Mouse (Mus musculus) hindbrain, embryonic 11.5 days (tissue): ENCODE measurements around the gene Cnga3. TPM values are rescaled to one million over a fixed set of nuclear protein-coding genes. Genes with fewer than 3 reads are reported as not detected.

Source experiments
- ATAC-seq: fragments of 200-750 bp; cut with Nextera tagmentation; 2 replicates; pipeline ENCODE4 v1.8.0; 2017; ENCODE audit warnings: mild to moderate bottlenecking, moderate TSS enrichment, moderate library complexity; ENCODE audit not compliant: low FRiP score
- DNase-seq: peaks from one replicate; pipeline ENCODE4 v3.0.0-alpha.2; 2015; ENCODE audit warnings: low spot score
- H3K27ac ChIP-seq: fragments of 300-500 bp; sonication (generic); 2 replicates; pipeline ENCODE4 v1.5.1; 2014; ENCODE audit warnings: mild to moderate bottlenecking, low read depth, low read length
- H3K27me3 ChIP-seq: fragments of 300-500 bp; sonication (generic); 2 replicates; pipeline ENCODE4 v1.6.1; 2014; ENCODE audit warnings: mild to moderate bottlenecking, low read length, moderate library complexity, mixed read lengths; ENCODE audit not compliant: control insufficient read depth, insufficient read depth
- H3K36me3 ChIP-seq: fragments of 300-500 bp; sonication (generic); 2 replicates; pipeline ENCODE4 v1.6.1; 2014; ENCODE audit warnings: mild to moderate bottlenecking, low read length, moderate library complexity, mixed read lengths; ENCODE audit not compliant: control insufficient read depth, insufficient read depth
- H3K4me1 ChIP-seq: fragments of 300-500 bp; sonication (generic); replicated peaks from 2 replicates; pipeline ENCODE4 v1.6.1; 2014; ENCODE audit warnings: low read length, mixed read lengths; ENCODE audit not compliant: control insufficient read depth, insufficient read depth
- H3K4me2 ChIP-seq: fragments of 300-500 bp; sonication (generic); replicated peaks from 2 replicates; pipeline ENCODE4 v1.6.1; 2014; ENCODE audit warnings: mild to moderate bottlenecking, low read depth, low read length
- H3K4me3 ChIP-seq: fragments of 300-500 bp; sonication (generic); 2 replicates; pipeline ENCODE4 v1.5.1; 2014; ENCODE audit warnings: low read depth, low read length
- H3K9ac ChIP-seq: fragments of 300-500 bp; sonication (generic); 2 replicates; pipeline ENCODE4 v1.6.1; 2014; ENCODE audit warnings: low read depth, low read length
- H3K9me3 ChIP-seq: fragments of 300-500 bp; sonication (generic); 2 replicates; pipeline ENCODE4 v1.6.1; 2016; ENCODE audit warnings: low read length; ENCODE audit not compliant: control insufficient read depth
- WGBS: fragments of 180-500 bp; shearing (Covaris S2); extraction: QIAGEN DNeasy Blood & Tissue Kit; methylation state at CpG from one replicate; pipeline ENCODE4 v1.1.7; 2014; 5-methylcytosine and 5-hydroxymethylcytosine counted together
- polyA plus RNA-seq: library from polyadenylated mRNA; unstranded; fragments of >200 nt; fragmentation: Nextera tagmentation; extraction: Ambion mirVana; gene quantifications from 2 replicates; pipeline ENCODE4 v1.2.1, GENCODE M21; 2014

Gene Cnga3
- polyA plus RNA-seq, 1 experiment from 2014 or later, result not detected

DNA sequence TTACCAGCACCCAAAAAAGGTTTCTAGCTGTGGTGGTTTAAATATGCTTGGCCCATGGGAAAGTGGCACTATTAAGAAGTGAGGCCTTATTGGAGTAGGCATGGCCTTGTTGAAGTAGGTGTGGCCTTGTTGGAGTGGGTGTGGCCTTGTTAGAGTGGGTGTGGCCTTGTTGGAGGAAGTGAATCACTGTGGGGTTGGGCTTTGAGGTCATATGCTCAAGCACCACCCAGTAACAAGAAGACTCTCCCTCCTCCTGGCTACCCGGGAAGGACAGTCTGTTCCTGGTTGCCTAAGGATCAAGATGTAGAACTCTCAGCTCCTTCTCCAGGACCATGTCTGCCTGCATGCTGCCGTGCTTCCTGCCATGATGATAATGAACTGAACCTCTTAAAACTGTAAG lies 32.2 kb downstream of the Cnga3 start:
- no peaks in the 10 kb centered on the region for H3K36me3 ChIP-seq
- H3K9me3 ChIP-seq, result no peaks in the 10 kb centered on the region
- no peak overlapping the region for H3K4me2 ChIP-seq
- no peak overlapping the region for H3K9ac ChIP-seq
- 88% methylated on average over 2 of the region's 2 CpGs for WGBS
- H3K27me3 ChIP-seq, result no peaks in the 10 kb centered on the region
- ATAC-seq, result no peak
- H3K4me3 ChIP-seq, result no peak overlapping the region
- no peaks in the 10 kb centered on the region for H3K4me1 ChIP-seq
- DNase-seq, result no peak
- no peak overlapping the region for H3K27ac ChIP-seq

DNA sequence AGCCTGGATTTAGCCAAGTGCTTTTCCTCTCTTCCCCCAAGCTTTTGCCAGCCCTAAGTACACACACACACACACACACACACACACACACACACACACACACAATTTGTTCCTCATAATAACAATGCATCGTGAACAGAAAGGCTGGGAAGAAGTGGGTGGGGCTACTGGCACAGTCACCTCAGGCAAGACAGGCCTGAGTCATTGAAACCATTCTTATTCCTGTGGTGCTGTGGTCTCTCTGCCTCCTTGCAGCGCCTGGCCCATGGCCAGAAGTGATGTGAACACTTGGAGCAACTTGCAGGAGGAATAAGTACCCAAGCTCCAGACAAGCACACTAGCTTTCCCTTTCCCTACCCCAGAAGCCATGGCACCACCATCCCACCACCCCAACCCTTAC lies 34.2 kb downstream of the Cnga3 start:
- H3K4me2 ChIP-seq, result no peak overlapping the region
- H3K4me3 ChIP-seq, result no peak overlapping the region
- ATAC-seq (no peak), DNase-seq (no peak)
- no peaks in the 10 kb centered on the region for H3K36me3 ChIP-seq
- no peak overlapping the region for H3K27ac ChIP-seq
- 48% methylated on average over 2 of the region's 2 CpGs for WGBS
- no peaks in the 10 kb centered on the region for H3K9me3 ChIP-seq
- H3K4me1 ChIP-seq, result no peaks in the 10 kb centered on the region
- H3K27me3 ChIP-seq, result no peaks in the 10 kb centered on the region
- H3K9ac ChIP-seq, result no peak overlapping the region

DNA sequence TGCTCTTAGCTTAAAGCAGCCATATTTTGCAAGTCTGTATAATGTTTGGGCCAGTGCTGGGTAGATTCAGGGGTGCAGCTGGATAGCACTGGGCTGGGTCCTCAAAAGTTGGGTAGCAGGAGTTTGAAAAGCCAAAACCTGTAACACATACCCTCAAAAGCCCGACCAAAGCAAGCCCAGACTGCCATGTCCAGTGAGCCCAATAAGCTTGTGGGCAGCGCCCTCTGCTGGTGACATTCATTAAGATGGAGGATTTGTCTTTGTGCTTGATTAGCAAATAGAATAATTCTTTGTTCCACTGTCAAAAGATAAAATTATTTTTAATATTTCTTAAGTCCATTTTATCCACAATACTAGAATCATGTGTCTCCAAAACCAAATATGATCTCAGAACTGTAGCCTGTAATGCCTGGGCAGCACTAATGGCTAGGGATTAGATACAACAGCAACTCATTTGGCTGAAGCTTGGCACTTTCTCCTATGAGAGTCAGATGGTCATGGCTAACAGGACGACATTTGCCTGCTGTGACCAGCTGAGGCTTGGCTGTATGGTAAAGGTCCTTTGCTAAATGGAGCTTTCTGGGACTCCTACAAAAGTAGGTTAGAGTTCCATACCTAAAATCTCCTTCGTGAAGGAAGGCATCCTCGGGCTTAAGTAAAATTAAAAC lies 36.5 kb downstream of the Cnga3 start:
- Histone ChIP-seq H3K36me3 (no peaks in the 10 kb centered on the region), H3K4me2 (no peak overlapping the region), H3K4me3 (no peak overlapping the region), H3K27ac (no peak overlapping the region), H3K4me1 (no peaks in the 10 kb centered on the region), H3K9ac (no peak overlapping the region), H3K27me3 (no peaks in the 10 kb centered on the region), H3K9me3 (no peaks in the 10 kb centered on the region)
- ATAC-seq (no peak), DNase-seq (peak; percentile 91)
- 45% methylated on average over 5 of the region's 5 CpGs for WGBS

DNA sequence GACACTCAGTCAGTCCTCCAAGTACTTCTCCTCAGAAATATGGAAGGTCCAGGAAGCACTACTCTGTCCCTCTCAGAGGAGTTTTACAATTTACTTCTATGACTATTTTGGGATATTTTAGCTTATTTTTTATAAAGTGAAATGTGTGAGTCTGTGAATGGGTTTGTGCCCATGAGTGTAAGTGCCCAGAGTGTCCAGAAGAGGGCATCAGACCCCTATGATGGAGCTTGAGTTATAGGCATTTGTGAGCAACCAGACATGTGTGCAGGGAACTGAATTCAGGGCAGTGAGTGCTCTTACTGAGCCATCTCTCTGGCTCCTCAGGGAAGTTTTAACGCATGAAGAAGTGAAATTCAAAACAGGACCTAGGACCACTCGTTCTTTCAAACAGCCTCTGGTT lies 44.2 kb downstream of the Cnga3 start:
- H3K36me3 ChIP-seq, result no peaks in the 10 kb centered on the region
- no peak overlapping the region for H3K27ac ChIP-seq
- no peak for ATAC-seq
- H3K4me1 ChIP-seq, result no peaks in the 10 kb centered on the region
- H3K4me2 ChIP-seq, result no peak overlapping the region
- no peak for DNase-seq
- no peaks in the 10 kb centered on the region for H3K9me3 ChIP-seq
- WGBS, result 95% methylated on average over 2 of the region's 2 CpGs
- H3K27me3 ChIP-seq, result no peaks in the 10 kb centered on the region
- H3K4me3 ChIP-seq, result no peak overlapping the region
- H3K9ac ChIP-seq, result no peak overlapping the region

DNA sequence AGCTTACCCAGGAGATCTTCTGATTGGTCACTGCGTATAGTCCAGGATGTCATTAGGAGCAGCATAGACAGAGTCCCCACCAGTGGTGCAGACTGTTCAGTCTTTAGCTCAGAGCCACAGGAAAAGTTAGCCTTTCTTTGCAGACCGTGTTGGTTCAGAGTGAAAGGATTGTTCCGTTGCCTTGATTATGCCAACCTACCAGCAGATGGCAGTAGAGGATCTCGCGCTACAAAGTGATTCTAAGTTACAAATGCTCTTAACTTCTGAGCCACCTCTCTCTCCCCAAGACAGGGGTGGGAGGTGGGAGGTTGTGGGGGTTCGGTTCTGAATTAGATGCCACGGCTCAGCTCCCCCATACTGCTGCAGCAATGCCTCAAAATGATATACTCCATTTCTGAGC lies 58.2 kb downstream of the Cnga3 start:
- Histone ChIP-seq H3K27me3 (no peaks in the 10 kb centered on the region), H3K9ac (no peak overlapping the region), H3K4me1 (no peaks in the 10 kb centered on the region), H3K4me2 (no peak overlapping the region), H3K36me3 (no peaks in the 10 kb centered on the region), H3K9me3 (no peaks in the 10 kb centered on the region; the same call in 1 of the 2 replicates), H3K4me3 (no peak overlapping the region), H3K27ac (no peak overlapping the region)
- WGBS, result 8% methylated on average over 7 of the region's 7 CpGs
- ATAC-seq (no peak), DNase-seq (peak; percentile 81)

DNA sequence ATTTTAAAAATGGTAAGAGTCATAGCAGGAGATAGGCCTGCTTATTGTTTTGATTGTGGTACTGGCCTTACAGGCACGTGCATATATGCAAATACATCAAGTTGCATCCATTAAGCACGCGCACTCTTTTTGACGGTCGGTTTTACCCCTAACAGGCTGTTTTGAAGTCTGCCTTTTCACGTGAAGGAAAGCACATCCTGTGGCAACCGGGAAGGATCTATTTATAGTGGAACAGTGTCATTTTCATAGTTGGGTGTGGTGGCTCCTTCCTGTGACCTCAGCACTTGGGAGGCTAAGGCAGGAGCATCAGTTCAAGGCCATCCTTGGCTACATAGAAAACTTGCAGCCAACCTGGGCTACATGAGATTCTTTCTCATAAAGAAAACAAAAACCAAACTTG lies 72.3 kb downstream of the Cnga3 start:
- no peaks in the 10 kb centered on the region for H3K4me1 ChIP-seq
- 82% methylated on average over 7 of the region's 7 CpGs for WGBS
- ATAC-seq (no peak), DNase-seq (no peak)
- H3K9ac ChIP-seq, result no peak overlapping the region
- no peaks in the 10 kb centered on the region for H3K9me3 ChIP-seq
- no peaks in the 10 kb centered on the region for H3K36me3 ChIP-seq
- no peaks in the 10 kb centered on the region for H3K27me3 ChIP-seq
- no peak overlapping the region for H3K4me3 ChIP-seq
- no peak overlapping the region for H3K27ac ChIP-seq
- no peak overlapping the region for H3K4me2 ChIP-seq

DNA sequence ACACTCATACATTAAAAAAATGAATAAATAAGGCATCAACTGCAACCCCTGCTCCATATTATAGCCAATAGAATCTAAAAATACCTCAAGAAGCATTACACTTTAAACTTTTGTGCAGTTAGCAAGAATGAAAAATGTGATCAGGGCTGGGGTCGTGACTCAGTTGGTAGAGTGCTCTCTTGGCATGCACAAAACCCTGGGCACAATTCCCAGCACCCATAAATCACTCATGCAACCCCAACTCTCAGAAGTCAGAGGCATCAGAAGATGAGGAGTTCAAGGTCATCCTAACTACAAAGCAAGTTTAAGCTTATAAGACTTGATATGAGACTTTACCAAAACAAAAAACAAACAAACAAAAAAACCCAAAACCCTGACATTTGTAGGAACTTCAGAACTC lies 73.5 kb downstream of the Cnga3 start:
- no peak overlapping the region for H3K4me3 ChIP-seq
- H3K9me3 ChIP-seq, result no peaks in the 10 kb centered on the region
- no peaks in the 10 kb centered on the region for H3K4me1 ChIP-seq
- WGBS, result 82% methylated on average over 1 of the region's 1 CpGs
- ATAC-seq (no peak), DNase-seq (no peak)
- H3K27me3 ChIP-seq, result no peaks in the 10 kb centered on the region
- no peaks in the 10 kb centered on the region for H3K36me3 ChIP-seq
- no peak overlapping the region for H3K9ac ChIP-seq
- H3K4me2 ChIP-seq, result no peak overlapping the region
- no peak overlapping the region for H3K27ac ChIP-seq

DNA sequence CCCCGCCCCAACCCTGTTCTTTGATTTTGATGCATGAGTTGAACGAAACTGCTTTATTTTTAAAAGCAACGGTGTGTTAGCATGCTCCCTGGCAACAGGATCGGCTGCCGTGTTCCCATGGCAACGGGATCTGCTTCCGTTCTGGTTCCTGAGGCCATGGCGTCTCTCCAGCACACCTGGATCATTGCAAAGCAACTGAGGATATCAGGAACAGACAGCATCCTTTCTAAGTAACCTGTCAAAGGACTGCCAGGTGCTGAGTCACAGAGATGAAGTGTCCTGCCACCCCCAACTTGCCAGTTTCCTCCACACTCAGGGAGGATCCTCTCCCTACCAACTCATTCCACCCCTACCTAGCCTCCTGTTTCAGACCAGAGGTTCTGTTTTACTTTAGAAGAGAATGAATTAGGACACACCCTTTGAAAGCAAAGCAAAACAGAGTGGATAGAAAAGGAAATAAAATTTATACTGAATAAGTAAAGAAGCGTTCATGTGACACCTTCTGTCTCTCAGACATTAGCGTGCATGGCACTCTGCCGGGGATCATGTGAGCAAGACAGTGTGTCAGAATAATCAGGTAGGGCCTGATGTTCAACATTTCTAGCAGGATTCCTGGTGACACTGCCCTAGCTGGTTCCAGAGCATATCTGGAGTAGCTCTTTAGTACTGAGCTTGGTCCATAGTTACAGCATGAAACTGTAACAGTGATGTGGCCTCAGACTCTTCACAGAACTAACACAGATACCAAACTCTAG lies 74.1 kb downstream of the Cnga3 start:
- DNase-seq (peak; percentile 26), ATAC-seq (no peak)
- Histone ChIP-seq H3K4me1 (no peaks in the 10 kb centered on the region), H3K9me3 (no peaks in the 10 kb centered on the region), H3K9ac (no peak overlapping the region), H3K4me3 (no peak overlapping the region), H3K36me3 (no peaks in the 10 kb centered on the region), H3K27me3 (no peaks in the 10 kb centered on the region), H3K27ac (no peak overlapping the region), H3K4me2 (no peak overlapping the region)
- WGBS, result 72% methylated on average over 10 of the region's 11 CpGs

DNA sequence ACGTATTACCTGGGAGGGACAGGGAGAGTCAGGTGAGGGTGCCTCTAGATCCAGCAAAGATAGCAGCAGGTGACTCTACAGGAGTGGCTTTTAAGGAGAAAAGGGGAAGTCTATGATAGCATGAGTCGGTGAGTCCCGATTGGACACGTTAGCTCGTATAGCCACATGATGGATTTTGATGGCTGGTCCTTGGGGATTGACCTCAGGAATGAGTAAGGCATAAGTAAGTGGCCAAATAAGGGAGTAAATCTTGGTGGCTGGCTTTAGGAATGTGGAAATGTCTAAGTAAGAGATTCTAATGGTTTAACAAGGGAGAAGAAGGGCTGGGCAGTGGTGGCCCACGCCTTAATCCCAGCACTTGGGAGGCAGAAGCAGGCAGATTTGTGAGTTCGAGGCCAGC lies 74.7 kb downstream of the Cnga3 start:
- no peak overlapping the region for H3K9ac ChIP-seq
- DNase-seq (no peak), ATAC-seq (no peak)
- no peaks in the 10 kb centered on the region for H3K36me3 ChIP-seq
- H3K4me2 ChIP-seq, result no peak overlapping the region
- WGBS, result 88% methylated on average over 7 of the region's 7 CpGs
- no peaks in the 10 kb centered on the region for H3K27me3 ChIP-seq
- no peak overlapping the region for H3K27ac ChIP-seq
- H3K4me1 ChIP-seq, result no peaks in the 10 kb centered on the region
- no peaks in the 10 kb centered on the region for H3K9me3 ChIP-seq
- H3K4me3 ChIP-seq, result no peak overlapping the region
